Mouse (Mus musculus) c-Kit-negative CD71-positive TER-119-positive erythroid progenitor cells, embryonic 14.5 days (primary cell): ENCODE measurements around the gene 4930451I11Rik.
A peak's percentile ranks its signal among the peaks of the same experiment; 100 is the strongest.

Experiments used
- DNase-seq: peaks from one replicate; pipeline ENCODE4 v3.0.0-alpha.2; 2013; ENCODE audit warnings: low read depth, low spot score

The 4930451I11Rik gene

DNA sequence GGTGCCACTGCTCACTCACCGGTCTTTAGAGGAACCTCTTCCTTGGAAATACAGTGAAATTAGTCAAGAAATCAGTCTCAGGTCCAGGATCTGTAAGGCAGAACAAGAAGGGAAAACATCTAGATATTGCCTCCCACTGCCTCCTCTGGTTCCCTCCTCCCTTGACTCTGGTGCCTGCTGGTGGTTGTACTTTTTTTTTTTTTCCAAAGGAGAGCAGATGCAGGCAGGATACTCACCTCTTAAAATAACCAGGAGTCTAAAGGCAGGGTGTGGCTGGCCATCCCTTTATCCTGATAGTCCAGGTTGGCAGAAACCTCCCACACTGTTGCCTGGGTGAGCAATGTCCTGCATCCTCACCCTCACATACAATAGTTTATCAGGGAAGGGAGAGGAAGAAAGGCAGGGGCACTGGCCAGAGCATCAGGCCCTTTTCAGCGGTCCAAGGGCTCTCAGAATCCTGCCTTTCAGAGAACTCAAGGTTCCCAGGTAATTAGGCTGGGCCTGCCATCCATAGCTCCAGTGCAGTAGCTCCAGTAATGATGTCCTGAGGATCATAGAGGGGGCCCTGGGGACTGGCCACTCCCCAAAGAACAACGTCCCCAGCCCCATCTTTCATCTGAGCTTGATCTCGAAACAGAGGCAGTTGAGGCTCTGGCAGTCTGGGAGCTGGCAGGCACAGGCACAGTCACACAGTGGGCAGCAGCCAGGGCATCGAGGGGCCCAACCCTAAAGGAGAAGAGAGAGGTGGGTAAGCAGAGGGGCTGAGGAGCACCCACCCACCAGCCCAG, 31.0 kb downstream of the 4930451I11Rik start:
- no peak for DNase-seq

DNA sequence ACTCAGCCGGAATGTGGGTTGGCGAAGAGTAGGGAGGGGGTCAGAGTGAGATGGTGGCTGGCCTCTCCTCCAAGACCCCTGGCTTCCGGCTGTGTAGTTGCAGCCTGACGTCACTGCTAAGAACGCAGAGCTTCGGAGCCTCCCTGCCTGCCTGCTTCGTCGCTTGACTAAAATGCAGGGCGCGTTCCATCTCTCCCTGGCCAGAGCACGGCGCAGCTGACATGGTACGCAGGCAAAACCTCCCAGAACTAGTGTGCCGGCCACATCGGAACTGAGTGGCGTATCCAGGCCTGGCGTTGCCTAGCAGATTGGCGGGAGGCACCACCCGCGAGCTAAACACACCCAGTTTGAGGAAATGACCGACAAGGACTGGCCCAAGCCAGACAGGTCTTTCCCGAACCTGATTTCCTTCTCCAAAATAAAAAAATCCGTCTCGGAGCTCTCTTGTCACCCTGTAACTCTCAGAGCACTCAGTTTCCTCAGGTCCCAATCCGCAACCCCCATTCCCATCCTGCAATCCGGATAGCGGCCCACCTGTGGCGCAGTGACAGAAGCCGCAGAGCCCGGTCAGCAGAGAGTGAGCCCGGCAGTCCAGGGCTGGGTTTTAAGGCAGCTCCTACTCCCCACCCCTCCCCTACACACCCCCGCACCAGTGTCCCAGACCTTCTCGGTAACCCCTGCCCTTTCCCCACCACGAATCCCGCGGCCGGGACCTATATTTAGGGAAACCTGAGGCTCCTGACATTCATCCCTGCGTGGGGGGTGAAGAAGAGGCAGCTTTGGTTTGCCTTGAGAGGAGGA, 31.8 kb downstream of the 4930451I11Rik start:
- no peak for DNase-seq

DNA sequence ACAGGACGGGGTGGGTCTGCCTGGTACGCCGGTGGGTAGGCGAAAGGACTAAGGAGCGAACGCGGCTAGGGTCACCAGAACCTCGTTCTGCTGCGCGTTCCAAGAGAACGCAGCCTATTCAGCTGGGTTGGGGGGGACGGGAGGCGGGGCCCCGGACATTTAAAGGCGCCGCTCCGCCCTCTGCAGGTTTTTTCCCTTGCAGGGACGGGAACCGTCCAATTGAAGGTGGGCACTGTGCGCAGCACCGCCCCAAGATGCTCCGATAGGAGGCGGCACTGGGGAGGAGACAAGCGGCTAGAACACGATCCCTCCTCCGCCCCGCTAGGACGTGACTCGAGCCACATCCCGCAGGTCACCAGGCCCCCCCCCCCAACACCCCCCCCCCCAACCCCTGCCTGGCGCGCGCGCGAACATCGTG, 32.4 kb downstream of the 4930451I11Rik start:
- DNase-seq = peak; percentile 79

DNA sequence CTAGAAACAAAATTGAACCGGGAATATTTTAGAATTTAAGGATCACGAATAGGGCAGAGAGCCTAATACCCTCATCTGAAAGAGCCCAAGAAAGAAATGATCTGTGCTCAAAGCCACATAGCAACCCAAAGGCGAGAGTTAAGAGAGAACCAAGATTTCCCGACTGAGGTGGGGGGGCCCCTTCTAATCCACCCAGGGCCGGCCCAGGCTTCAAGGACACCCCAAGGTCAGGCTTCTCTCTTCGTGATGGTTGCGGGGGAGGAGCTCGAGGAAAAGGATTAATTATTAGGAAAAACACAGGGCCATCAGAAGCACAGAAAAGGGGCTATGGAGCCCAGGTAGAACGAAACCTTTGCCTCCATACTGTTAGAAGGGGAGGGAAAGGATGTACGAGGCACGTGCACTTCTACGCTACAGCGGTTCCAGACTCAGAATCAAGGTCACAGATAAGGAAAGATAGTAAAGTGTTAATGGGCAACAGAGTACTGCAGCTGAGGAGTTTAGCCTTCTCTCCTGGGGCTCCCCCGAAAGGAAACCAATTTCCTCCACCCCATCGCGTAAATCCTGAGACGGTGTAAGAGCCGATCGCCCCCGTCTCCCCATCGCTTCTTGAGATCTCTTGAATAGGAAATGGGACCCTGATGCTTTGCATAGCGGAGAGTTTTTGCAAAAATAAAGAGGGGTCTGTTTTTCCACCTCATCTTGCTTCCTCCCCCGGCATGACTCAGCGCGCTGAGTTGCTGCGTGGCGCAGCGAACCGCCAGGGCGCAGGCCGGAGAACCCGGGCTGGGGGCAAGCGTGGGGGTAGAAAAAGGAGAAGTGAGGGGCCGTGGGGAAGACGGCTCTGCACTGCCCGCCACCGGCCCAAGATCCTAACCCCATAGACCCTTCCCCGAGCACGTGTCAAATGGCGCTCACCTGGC, 33.1 kb downstream of the 4930451I11Rik start:
- no peak for DNase-seq

DNA sequence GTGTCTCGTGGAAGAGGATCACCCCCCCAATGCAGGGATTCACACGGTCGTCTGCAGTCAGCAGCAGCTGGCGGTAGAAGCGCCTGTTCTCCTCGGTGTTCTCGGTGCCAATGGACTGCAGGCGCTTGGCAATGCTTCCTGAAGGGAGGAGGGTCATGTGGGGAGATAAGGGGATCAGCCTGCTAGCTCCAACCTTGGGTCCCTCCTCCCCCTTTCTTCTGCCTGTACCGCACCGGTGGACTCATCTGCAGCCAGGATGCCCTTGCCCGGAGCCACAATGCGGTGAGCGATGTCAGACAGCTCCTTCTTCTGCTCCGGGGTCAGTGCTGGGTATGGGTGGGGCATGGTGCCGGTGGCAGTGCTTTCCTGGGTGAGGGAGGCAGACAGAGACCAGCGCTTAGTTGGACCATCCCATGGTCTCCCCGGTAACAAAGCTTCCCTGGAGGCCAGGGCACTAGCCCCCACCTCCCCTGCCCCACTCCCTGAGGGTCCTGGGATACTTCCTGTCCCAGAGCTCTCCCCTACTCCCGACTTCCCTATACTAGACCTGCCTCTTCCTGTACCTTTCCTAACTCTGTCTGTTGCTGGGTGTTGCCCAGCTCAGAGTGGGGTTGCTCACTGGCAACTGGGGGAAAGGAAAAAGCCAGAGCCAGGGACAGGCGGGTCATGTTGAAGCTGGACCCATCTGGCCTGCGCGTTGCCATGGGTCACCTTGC, 33.9 kb downstream of the 4930451I11Rik start, which contains the start of gene Fam57b:
Gene Fam57b (plus strand): TSS at position 258 of the 716 bp plus-strand sequence.
- DNase-seq = no peak

DNA sequence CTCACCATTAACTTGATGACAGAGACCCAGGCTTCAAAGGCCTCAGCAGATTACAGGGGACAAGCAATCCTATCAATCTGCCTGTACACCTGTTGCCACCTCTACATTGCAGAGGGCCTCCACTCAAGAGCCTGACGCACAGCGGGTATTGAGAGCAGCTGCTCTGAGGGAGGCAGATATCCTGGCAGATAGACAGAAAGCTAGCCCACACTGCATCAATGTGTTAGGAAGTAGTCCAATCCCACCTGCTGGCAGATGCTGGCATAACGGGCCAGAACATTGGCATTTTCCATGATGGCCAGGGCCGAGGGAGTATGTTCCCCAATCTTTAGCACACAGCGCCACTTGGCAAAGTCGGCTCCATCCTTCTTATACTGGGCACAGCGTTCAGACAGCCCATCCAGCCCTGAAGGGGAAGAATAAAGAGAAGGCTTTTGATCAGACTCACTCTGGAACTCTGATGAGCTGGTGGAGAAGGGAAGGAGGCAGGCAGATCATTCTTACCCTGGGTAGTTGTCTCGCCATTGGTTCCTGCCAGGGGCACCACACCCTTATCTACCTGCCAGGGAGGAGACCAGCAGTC, 35.0 kb downstream of the 4930451I11Rik start:
- DNase-seq = no peak

DNA sequence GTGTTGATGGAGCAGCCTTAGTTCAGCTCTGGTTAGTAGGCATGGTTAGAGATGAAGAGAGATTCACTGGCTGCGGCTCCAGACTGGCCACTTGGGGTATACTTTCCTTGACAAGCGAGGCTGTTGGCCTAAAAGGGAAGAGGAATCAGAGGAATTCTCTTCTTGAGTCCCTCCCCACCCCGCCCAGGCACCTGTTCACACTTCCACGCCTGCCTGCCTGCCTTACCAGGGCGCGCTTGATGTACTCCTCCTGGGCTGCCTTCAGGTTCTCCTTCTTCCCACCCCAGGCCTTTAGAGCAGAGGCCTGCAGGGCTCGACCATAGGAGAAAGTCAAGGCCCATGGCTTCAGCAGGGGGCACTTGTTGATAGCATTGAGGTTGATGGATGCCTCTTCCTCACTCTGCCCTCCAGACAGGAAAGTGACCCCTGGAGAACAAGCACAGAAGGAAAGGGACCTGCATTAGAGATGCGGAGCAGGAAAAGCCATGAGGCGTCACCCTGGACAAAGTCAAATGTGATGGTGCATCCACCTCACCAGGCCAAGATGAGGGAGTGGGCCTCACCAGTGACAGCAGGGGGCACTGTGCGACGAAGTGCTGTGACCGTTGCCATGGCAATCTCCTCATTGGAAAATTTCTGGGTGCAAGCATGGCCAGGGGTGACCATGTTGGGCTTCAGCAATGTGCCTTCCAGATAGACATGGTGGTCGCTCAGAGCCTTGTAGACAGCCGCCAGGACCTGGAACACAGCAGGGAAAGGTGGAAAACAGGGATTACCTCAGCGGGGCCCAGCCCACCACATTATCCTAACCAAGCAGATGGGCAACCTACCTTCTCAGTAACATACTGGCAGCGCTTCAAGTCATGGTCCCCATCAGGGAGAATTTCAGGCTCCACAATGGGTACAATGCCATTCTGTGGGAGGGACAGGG, 35.8 kb downstream of the 4930451I11Rik start:
- DNase-seq = no peak

DNA sequence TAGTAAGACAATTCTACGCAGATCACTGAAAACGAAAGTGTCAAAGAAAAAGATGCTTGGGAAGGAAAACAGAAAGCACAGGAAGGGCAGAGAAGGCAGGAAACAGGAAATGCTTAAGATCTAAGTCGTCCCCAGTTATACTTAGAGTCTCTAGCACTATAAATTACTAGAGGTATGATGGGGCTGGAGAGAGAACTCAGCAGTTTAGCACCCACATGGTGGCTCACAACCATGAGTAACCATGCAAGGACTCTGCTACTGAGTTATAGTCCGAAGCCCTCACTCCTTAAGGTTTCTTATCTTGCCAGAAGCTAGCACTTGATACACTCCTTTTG, 37.2 kb downstream of the 4930451I11Rik start:
- DNase-seq = no peak

DNA sequence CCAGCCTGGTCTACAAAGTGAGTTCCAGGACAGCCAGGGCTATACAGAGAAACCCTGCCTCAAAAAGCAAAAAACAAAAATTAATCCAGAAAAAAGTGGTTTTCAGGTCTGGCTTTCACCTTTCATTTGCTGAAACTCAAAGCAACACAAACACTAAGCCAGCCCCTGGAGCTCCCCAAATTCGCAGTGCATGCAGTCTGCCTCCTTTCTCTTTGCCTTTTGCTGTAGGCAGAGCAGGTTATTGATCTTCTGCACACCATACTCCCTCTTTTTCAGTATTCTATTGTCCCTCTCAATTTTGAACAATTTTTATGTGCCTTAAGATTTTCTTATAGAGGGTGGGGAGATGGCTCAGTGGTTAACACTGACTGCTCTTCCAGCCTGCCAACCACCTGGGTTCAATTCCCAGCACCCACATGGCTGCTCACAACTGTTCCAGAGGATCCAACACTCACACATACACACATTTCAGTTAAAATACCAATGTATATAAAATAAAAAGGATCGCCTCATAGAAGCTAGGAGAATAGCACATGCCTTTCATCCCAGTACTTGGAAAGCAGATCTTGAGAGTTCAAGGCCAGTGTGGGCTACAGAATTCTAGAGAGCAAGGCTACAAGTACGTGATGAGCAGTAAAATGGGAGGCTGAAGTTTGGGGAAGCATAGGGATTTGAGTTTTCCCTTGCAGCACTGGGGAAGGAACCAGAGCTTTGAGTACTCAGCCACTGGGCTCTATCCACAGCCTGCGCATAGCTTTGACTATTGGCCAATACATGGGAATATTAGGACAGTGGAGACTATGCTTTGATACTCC, 37.8 kb downstream of the 4930451I11Rik start:
- DNase-seq = no peak

DNA sequence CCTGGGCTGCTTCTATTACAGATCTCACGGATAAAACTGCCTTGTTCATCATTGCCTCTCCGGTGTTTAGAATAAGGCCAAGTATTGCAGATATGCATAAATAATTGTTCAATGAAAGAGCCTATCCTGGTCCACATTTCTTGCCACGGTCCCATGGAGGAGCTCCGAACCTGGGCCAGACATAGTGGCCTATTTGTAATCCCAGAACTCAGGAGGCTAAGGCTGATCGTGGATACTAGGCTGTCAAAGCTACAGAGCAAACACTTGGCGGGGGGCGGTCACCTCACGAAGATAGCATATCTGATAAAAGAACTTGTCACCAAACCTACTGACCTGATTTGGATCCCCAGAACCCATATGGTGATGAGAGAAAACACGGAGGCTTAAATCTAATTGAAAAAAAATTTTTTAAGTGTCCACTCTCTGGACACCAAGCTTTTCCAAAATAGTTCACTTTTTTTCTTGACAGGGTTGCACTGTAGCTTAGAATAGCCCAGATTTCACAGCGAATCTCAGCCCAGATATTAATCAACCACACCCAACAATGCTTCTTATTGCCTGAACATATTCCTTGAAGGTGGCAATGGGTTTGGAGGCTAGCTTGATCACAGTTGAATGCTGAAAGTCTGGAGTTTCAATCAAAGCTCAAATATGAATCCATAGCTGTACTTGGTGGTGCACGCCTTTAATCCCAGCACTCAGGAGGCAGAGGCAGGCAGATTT, 38.6 kb downstream of the 4930451I11Rik start:
- no peak for DNase-seq

DNA sequence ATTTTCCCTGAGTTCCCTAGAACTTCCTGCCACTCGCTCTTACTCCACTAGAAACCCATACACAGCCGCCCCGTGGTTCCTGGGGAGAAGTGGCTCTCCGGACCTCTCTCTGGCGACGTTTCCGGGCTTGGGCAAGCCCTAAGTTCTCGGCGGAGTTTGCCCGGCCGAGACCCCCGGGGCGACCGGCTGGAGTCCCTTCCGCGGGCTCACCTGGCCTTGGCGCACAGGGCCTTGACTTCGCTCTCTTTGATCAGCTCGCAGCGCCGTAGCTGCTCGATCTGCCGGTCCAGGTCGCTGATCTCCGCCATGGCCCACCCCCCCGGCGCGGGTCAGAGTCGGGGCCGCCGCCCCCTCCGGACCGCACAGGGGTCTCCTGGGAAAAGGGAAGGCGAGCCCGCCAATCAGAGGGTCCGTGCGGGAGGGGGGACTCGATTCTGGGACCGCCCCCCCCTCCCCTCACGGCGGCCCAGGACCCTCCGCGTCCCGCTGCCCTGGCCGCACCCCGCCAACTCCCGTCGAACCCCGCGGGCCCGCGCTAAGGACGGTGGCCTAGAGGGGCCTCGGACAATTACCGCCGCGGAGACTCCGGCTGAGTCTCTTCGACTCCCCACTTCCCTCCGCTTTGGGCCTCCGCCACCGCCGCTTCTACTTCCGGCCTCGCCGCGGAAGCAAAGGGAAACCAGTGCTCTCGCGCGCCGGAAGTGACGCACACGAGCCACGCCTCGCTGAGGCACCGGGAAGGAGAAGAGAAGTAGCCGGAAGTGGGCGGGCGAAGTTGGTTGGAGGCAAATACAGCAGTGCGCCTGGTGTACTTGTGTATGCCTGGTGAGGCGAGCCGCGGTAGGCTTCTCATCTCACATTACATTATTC, 39.4 kb downstream of the 4930451I11Rik start, which contains the start of gene Ppp4c:
Gene Ppp4c (minus strand): TSS at position 646 of the 870 bp plus-strand sequence.
- DNase-seq = peak; percentile 92

DNA sequence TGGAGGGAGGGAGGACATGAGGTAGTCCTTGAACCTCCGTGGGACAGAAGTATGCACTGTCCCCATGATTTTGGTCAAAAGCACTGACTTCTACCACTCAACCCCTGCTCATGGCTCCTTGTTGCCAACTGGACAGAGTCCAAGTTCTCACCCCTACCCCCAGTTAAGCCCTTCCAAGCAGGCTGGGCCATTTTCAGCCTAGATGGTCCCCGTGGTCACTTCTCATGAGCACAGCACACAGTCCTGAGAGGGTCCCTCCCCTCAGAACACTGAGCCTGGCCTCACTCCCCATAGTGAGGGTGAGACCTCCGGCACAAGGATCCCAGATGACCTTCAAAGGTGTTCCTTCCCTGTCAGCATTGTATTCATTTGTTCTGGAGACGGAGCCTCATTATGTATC, 42.3 kb downstream of the 4930451I11Rik start:
- no peak for DNase-seq

DNA sequence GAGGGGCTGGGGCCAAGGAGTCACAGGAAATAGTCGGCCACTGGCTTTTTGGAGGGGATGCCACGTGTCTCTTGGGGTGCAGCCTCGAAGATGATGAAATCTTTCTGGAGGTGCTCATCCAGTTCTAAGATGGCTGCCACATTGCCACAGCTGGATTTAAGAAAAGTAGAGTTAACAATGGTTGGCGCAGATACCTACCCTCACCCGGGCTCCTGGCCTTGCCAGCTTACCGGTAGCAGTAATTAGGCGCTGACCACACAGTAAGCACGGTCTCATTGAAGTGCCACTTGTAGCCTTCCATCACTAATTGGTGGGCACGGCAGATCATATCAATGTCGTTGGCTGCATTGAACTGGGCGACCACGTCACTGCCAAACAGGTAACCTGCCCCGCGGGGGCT, 45.3 kb downstream of the 4930451I11Rik start:
- no peak for DNase-seq

DNA sequence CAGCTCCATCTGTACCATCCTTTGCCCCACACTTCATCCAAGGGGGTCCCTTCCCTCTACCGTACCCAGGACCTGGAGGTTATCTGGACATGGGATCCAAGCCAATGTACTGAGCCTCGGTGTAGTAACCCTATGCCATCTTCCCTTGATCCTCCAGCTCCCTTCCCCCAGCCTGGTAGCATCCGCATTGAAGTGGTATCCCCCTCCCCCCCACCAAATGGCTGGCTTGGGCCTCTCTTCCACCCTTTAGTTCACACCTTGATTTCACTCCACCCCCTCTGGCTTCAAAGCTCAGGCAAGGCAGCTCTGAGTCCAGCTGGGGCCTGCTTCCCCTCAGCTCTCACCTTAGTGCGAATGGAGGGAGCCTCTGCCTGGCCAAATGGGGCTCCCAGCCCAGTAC, 46.4 kb downstream of the 4930451I11Rik start:
- DNase-seq = no peak

DNA sequence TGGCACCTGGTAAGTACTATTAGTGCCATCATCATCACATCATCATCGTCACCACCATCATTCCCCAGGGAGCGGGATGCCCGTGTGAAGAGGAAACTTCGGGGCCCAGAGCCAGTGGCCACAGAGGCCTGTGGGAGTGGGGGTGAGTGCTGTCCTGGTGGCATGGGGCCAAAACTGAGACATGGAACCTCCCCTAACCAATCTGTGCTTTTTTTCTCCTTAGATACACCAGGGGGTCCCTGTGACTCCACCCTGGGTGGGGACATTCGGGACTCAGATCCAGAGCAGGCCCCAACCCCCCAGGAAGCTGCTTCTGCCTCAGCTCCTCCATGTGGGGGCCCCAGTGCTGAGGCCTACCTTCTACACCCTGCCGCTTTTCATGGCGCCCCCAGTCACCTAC, 47.0 kb downstream of the 4930451I11Rik start:
- no peak for DNase-seq

DNA sequence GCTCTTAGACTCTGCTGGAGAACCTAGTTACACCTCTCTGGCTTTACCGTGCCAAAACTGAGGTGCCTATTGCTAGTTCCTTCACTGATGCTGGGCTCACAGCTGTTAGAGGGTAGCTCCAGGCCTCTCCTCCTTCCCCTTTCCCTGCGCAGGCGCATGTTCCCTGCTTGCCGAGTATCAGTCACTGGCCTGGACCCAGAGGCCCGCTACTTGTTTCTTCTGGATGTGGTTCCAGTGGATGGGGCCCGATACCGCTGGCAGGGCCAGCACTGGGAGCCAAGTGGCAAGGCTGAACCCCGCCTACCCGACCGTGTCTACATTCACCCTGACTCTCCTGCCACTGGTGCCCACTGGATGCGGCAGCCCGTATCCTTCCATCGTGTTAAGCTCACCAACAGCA, 48.7 kb downstream of the 4930451I11Rik start:
- DNase-seq = no peak
